Mouse (Mus musculus): ENCODE data around the gene Nme7. TPM values are rescaled to one million over a fixed set of nuclear protein-coding genes. Genes with fewer than 3 reads are reported as not detected.
A peak's percentile ranks its signal among the peaks of the same experiment; 100 is the strongest.

Nme7 gene
- polyA plus RNA-seq, 1 experiment from 2014 or later, result 43.7 TPM

DNA sequence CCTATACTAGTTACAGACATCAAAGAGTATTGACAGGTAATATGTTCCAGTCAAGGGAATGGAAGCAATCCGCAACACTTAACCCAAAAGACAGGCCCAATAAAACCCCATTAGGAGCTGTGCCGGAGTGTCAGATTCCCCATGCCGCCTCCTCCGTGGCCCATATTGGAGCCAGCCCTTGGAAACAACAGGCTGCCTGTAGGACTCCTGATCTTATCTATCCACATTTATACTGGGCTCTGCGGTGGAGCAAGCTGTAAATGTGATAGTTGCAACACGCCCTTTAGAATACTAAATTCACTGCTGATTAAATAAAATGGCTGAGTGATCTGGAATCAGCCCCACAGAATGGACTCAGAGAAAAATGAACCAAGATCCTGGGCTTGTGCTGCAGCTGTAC lies 130.1 kb downstream of the Nme7 start:
- ATAC-seq (ENCODE audit: insufficient number of reproducible peaks, low FRiP score, low TSS enrichment, low read depth), result no peak
- no peaks in the 10 kb centered on the region for H3K4me1 ChIP-seq
- no peaks in the 10 kb centered on the region for H3K9me3 ChIP-seq (replicated peaks)
- no peak overlapping the region for H3K4me3 ChIP-seq (replicated peaks)
- no peak overlapping the region for H3K9ac ChIP-seq
- no peaks in the 10 kb centered on the region for H3K27me3 ChIP-seq
- no peak overlapping the region for H3K27ac ChIP-seq (replicated peaks)
- H3K36me3 ChIP-seq, result peaks cover 18% of the 10 kb centered on the region; the same call in 1 of the 2 replicates
- WGBS, result 45% methylated on average over 6 of the region's 6 CpGs
- H3K4me2 ChIP-seq (replicated peaks), result no peak overlapping the region

DNA sequence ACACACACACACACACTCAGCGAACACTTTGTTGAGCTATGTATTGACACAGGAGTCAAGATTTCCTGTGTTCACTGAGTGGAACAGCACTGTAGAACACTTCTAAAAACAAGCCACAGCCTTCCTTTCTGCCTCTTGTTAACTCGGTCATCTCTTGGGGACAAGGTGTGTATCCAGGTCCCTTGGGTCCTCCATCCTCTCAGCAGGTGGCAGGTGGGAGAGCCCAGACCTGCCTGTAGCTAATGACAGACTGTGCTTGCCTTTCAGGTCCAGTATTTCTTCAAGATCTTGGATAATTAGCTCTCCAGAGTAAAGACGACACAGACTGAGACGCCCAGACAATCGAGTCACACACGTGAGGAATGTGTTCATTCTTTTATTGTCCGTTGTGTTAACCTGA lies 132.8 kb downstream of the Nme7 start:
- WGBS, result 85% methylated on average over 7 of the region's 7 CpGs
- Histone ChIP-seq H3K36me3 (peaks cover 18% of the 10 kb centered on the region; the same call in 1 of the 2 replicates), H3K9ac (no peak overlapping the region), H3K4me2 (replicated peaks) (no peak overlapping the region), H3K4me1 (no peaks in the 10 kb centered on the region), H3K4me3 (replicated peaks) (no peak overlapping the region), H3K27ac (replicated peaks) (no peak overlapping the region), H3K9me3 (replicated peaks) (no peaks in the 10 kb centered on the region), H3K27me3 (no peaks in the 10 kb centered on the region)
- ATAC-seq (ENCODE audit: insufficient number of reproducible peaks, low FRiP score, low TSS enrichment, low read depth), result peak; percentile 69; the same call in 1 of the 2 replicates

DNA sequence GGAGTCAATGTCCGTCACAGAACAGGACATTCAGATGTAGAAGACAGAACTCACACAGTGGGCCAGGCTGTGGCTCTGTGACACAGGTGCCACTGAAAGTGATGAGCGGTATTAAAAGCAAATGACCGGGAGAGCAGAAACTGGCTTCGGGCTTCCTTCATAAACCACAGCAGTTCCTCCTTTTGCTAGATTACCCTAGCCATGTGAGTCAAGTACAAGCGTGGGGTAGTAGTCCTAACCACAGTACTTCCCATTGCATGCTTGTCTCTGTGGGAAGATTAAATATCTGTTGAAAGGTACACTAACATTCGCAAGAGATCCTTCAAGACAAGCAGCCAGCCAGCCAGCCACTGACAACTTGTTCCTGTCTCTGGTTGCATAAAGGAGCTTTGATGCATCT lies 136.3 kb downstream of the Nme7 start:
- Histone ChIP-seq H3K4me2 (replicated peaks) (no peak overlapping the region), H3K36me3 (peaks cover 18% of the 10 kb centered on the region; the same call in 1 of the 2 replicates), H3K27ac (replicated peaks) (no peak overlapping the region), H3K9me3 (replicated peaks) (no peaks in the 10 kb centered on the region), H3K9ac (no peak overlapping the region), H3K4me1 (no peaks in the 10 kb centered on the region), H3K27me3 (no peaks in the 10 kb centered on the region), H3K4me3 (replicated peaks) (no peak overlapping the region)
- ATAC-seq (ENCODE audit: insufficient number of reproducible peaks, low FRiP score, low TSS enrichment, low read depth), result no peak
- 83% methylated on average over 6 of the region's 6 CpGs for WGBS

- Histone ChIP-seq H3K36me3 (peaks cover 18% of the 10 kb centered on the region; the same call in 1 of the 2 replicates), H3K9ac (no peak overlapping the region), H3K4me2 (replicated peaks) (no peak overlapping the region), H3K9me3 (replicated peaks) (no peaks in the 10 kb centered on the region), H3K4me3 (replicated peaks) (no peak overlapping the region), H3K27ac (replicated peaks) (no peak overlapping the region), H3K4me1 (no peaks in the 10 kb centered on the region), H3K27me3 (no peaks in the 10 kb centered on the region)
- 85% methylated on average over 11 of the region's 11 CpGs for WGBS
- ATAC-seq (ENCODE audit: insufficient number of reproducible peaks, low FRiP score, low TSS enrichment, low read depth), result no peak
Measured at GRCm38 (mm10) chr1:164440708-164441407, 136.9 kb downstream of the Nme7 start.

GRCm38 (mm10) chr1:164441408-164441974 lies 137.6 kb downstream of the Nme7 start:
- Histone ChIP-seq H3K4me3 (replicated peaks) (no peak overlapping the region), H3K36me3 (peaks cover 14% of the 10 kb centered on the region; the same call in 1 of the 2 replicates), H3K4me2 (replicated peaks) (no peak overlapping the region), H3K4me1 (no peaks in the 10 kb centered on the region), H3K27me3 (no peaks in the 10 kb centered on the region), H3K9me3 (replicated peaks) (no peaks in the 10 kb centered on the region), H3K27ac (replicated peaks) (no peak overlapping the region), H3K9ac (no peak overlapping the region)
- no peak for ATAC-seq (ENCODE audit: insufficient number of reproducible peaks, low FRiP score, low TSS enrichment, low read depth)
- 77% methylated on average over 18 of the region's 18 CpGs for WGBS

GRCm38 (mm10) chr1:164445620-164446162 lies 141.8 kb downstream of the Nme7 start:
- H3K4me2 ChIP-seq (replicated peaks), result no peak overlapping the region
- H3K9me3 ChIP-seq (replicated peaks), result no peaks in the 10 kb centered on the region
- no peak for ATAC-seq (ENCODE audit: insufficient number of reproducible peaks, low FRiP score, low TSS enrichment, low read depth)
- H3K27me3 ChIP-seq, result no peaks in the 10 kb centered on the region
- H3K36me3 ChIP-seq, result no peaks in the 10 kb centered on the region; the same call in 1 of the 2 replicates
- no peak overlapping the region for H3K9ac ChIP-seq
- 90% methylated on average over 5 of the region's 5 CpGs for WGBS
- H3K4me1 ChIP-seq, result no peaks in the 10 kb centered on the region
- no peak overlapping the region for H3K4me3 ChIP-seq (replicated peaks)
- no peak overlapping the region for H3K27ac ChIP-seq (replicated peaks)

DNA sequence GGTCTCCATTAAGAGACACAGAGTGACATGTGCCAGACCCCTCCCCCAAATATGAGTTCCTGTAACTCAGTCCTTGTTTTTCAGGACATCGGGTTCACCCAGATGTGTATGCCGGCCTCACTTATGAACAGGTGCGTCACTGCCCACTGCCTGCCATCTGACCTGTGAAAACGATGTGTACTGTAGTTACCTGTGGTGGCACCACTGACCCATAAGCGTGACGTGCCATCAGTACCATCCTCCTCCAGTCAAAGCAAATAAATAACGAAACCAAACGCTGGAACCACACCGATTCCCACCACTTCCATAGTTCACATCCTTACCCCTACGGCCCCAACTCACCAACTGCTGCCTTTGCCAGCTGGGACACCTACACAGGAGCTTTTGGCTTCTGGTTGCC lies 142.6 kb downstream of the Nme7 start:
- Histone ChIP-seq H3K27ac (replicated peaks) (no peak overlapping the region), H3K9me3 (replicated peaks) (no peaks in the 10 kb centered on the region), H3K4me2 (replicated peaks) (no peak overlapping the region), H3K4me3 (replicated peaks) (no peak overlapping the region), H3K36me3 (no peaks in the 10 kb centered on the region; the same call in 1 of the 2 replicates), H3K9ac (no peak overlapping the region), H3K4me1 (no peaks in the 10 kb centered on the region), H3K27me3 (no peaks in the 10 kb centered on the region)
- WGBS, result 91% methylated on average over 10 of the region's 10 CpGs
- ATAC-seq (ENCODE audit: insufficient number of reproducible peaks, low FRiP score, low TSS enrichment, low read depth), result 0 out of 2 replicates have a peak, but pooled peaks have one; percentile 12

GRCm38 (mm10) chr1:164447521-164447920 lies 143.6 kb downstream of the Nme7 start:
- Histone ChIP-seq H3K4me2 (replicated peaks) (no peak overlapping the region), H3K4me3 (replicated peaks) (no peak overlapping the region), H3K27me3 (no peaks in the 10 kb centered on the region), H3K27ac (replicated peaks) (no peak overlapping the region), H3K36me3 (no peaks in the 10 kb centered on the region; the same call in 1 of the 2 replicates), H3K9me3 (replicated peaks) (no peaks in the 10 kb centered on the region), H3K9ac (no peak overlapping the region), H3K4me1 (no peaks in the 10 kb centered on the region)
- ATAC-seq (ENCODE audit: insufficient number of reproducible peaks, low FRiP score, low TSS enrichment, low read depth), result no peak
- 83% methylated on average over 6 of the region's 6 CpGs for WGBS

DNA sequence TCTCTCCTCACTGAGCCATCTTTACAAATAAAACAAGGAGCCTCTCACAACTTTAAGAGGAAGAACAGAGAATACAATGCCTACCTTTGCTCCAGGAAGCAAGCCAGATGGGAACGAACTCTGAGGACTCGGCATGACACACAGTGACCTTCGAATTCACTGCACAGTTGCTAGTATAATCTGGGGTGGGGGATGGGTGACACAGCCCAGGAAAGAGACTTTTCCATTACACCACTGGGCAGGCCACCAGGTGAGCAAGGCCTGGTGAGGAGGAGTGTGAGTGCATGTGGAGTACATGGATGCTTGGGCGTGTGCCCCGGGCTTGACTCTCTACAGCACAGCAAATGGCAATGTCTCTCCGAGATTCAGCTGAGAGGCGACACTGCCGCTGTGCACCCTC lies 145.7 kb downstream of the Nme7 start:
- Histone ChIP-seq H3K27ac (replicated peaks) (no peak overlapping the region), H3K9me3 (replicated peaks) (no peaks in the 10 kb centered on the region), H3K9ac (no peak overlapping the region), H3K4me3 (replicated peaks) (no peak overlapping the region), H3K4me2 (replicated peaks) (no peak overlapping the region), H3K27me3 (peaks cover 1% of the 10 kb centered on the region; the same call in 1 of the 2 replicates), H3K4me1 (peaks cover 3% of the 10 kb centered on the region; the same call in 1 of the 2 replicates), H3K36me3 (no peaks in the 10 kb centered on the region)
- no peak for ATAC-seq (ENCODE audit: insufficient number of reproducible peaks, low FRiP score, low TSS enrichment, low read depth)
- 79% methylated on average over 8 of the region's 8 CpGs for WGBS

DNA sequence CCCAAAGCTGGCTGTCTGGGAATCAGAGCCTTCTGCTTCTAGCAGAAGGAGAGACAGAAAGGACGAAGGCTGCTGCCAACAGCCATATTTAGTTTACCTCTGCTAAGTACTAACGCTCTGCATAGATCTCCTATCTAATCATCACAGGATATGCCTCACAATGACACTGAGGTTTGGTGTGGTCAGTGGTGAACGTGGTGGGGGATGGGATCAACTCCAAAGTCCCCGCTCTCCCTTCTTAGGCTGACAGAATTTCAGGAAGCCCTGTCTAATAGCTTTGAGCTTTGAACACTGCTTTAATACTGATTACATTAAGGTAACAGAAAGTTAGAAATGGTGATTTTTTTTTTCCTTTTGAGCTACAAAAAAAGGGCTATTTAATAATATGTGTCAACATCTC lies 146.3 kb downstream of the Nme7 start:
- Histone ChIP-seq H3K4me2 (replicated peaks) (no peak overlapping the region), H3K4me3 (replicated peaks) (no peak overlapping the region), H3K27me3 (peaks cover 7% of the 10 kb centered on the region; the same call in 1 of the 2 replicates), H3K4me1 (peaks cover 7% of the 10 kb centered on the region; the same call in 1 of the 2 replicates), H3K9me3 (replicated peaks) (no peaks in the 10 kb centered on the region), H3K27ac (replicated peaks) (no peak overlapping the region), H3K36me3 (no peaks in the 10 kb centered on the region), H3K9ac (no peak overlapping the region)
- WGBS, result 71% methylated on average over 4 of the region's 4 CpGs
- ATAC-seq (ENCODE audit: insufficient number of reproducible peaks, low FRiP score, low TSS enrichment, low read depth), result no peak

DNA sequence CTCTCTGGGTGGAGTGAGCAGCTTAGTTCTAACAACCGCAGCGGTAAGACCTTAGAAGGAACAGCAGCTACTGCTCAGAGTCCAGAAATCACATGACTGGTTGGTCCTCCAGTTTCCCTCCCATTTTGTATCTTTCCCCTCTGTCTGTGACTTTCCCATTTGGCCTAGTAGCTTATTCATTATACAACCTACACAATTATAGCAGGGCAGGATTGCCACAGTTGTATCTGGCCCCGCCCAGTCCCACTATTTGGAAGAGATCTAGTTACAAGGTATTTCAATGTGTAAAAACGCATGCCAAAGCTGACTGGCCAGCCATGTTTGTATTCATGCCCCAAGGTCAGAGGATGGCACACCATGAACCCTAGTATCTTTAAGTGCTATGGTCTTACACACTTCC lies 146.7 kb downstream of the Nme7 start:
- Histone ChIP-seq H3K4me2 (replicated peaks) (no peak overlapping the region), H3K4me3 (replicated peaks) (no peak overlapping the region), H3K27me3 (peaks cover 8% of the 10 kb centered on the region), H3K36me3 (no peaks in the 10 kb centered on the region), H3K27ac (replicated peaks) (no peak overlapping the region), H3K9ac (no peak overlapping the region), H3K4me1 (peaks cover 7% of the 10 kb centered on the region; the same call in 1 of the 2 replicates), H3K9me3 (replicated peaks) (no peaks in the 10 kb centered on the region)
- 81% methylated on average over 4 of the region's 4 CpGs for WGBS
- ATAC-seq (ENCODE audit: insufficient number of reproducible peaks, low FRiP score, low TSS enrichment, low read depth), result no peak
